In the genomic region with DNA sequence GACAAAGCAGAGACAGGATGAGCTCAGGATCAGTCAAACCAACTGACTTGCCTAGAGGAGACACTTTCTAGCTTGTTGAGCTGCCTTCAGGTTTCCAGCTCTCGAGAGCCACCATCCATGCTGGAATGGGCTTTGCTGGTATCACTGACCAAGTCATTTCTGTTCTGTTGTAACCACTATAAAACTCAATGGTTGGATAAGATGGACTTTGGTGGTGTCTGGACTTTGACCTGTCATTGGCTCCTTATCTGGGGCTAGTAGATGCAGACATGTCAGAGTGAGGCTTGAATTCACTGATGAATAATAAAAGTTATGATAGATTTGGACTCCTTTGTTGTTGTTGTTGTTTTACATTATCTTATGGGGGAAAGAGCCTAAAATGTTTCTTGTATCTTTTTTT, we compare ENCODE assay signal across 18 mouse cellular contexts. TPM values are rescaled to one million over a fixed set of nuclear protein-coding genes. Genes with fewer than 3 reads are reported as not detected.
"Had no signal": no experiment of that assay in that cellular context is flagged by ENCODE, and none has a peak within 500 bp of the region (broad histone marks: within the 10 kb centered on the region; RNA-seq: fewer than 3 reads in every experiment).

No protein-coding gene starts in this region.

- H3K4me1 ChIP-seq: lung, embryonic 15.5 days had no signal

- H3K4me2 ChIP-seq: lung, embryonic 15.5 days; midbrain, embryonic 11.5 days; midbrain, embryonic 13.5 days; midbrain, embryonic 15.5 days; neural tube, embryonic 12.5 days had no signal

- H3K9ac ChIP-seq: lung, embryonic 15.5 days; midbrain, embryonic 13.5 days; midbrain, embryonic 15.5 days; neural tube, embryonic 12.5 days had no signal

- H3K27me3 ChIP-seq: lung, embryonic 15.5 days; midbrain, embryonic 13.5 days; midbrain, embryonic 15.5 days; neural tube, embryonic 12.5 days had no signal

- DNase-seq: lung, adult 2 months; lung, postnatal 14 days; lung, postnatal 36 days; spleen, adult 18-20 months; thymus, adult 18-20 months; thymus, postnatal 25 days; thymus, postnatal 4 days had no signal

- ATAC-seq: lung, postnatal 0 days; midbrain, embryonic 13.5 days; midbrain, embryonic 15.5 days had no signal

- H3K36me3 ChIP-seq: lung, embryonic 15.5 days; midbrain, embryonic 13.5 days; midbrain, embryonic 15.5 days; neural tube, embryonic 12.5 days had no signal

- H3K27ac ChIP-seq: lung, embryonic 15.5 days; macrophage; midbrain, embryonic 13.5 days; midbrain, embryonic 15.5 days; neural tube, embryonic 12.5 days had no signal

- H3K9me3 ChIP-seq: lung, embryonic 15.5 days; midbrain, embryonic 13.5 days; midbrain, embryonic 15.5 days; neural tube, embryonic 12.5 days had no signal

- H3K4me3 ChIP-seq: lung, embryonic 15.5 days; megakaryocyte, embryonic 14.5 days; midbrain, embryonic 13.5 days; midbrain, embryonic 15.5 days; neural tube, embryonic 12.5 days had no signal

RNA-seq across cellular contexts. Expression of a gene that starts 44.6 kb away (rescaled TPM):
- total RNA-seq: megakaryocyte progenitor cell, adult 5-6 weeks; monocyte, adult 5-6 weeks; neutrophil, adult 5-6 weeks had no signal
- polyA plus RNA-seq: macrophage had no signal

RNA-seq across cellular contexts. Expression of a gene that starts 59.1 kb away (rescaled TPM):
- total RNA-seq: monocyte, adult 5-6 weeks had no signal
